Mouse (Mus musculus): Measurements from ENCODE around the gene Ccdc74a.
"Not testable (repeated sequence)": the region's sequence is repeated elsewhere in the genome, so short reads cannot be mapped to it uniquely, and the experiment has no call there.

- TF ChIP-seq POLR2A, CTCF (IDR thresholded peaks at IDR 0.05; ENCODE audit: insufficient read depth, low read depth, low read length): not testable (repeated sequence)
Observed at GRCm38 (mm10) chr16:17614740-17615139, 31.5 kb upstream of the Ccdc74a start.
